Mouse (Mus musculus): ENCODE results near the gene Gm4553. TPM values are rescaled to one million over a fixed set of nuclear protein-coding genes. Genes with fewer than 3 reads are reported as not detected.
"Not testable (repeated sequence)": the region's sequence is repeated elsewhere in the genome, so short reads cannot be mapped to it uniquely, and the experiment has no call there.

Gene Gm4553
- not detected for total RNA-seq (2021)
- long read RNA-seq, result 0 reads

GRCm38 (mm10) chr7:142165639-142166038 lies at the start of gene Gm4553:
Gene Gm4553, minus strand, starts transcription at chr7:142165739.
- DNase-seq (ENCODE audit: low spot score in 2 of 2), result not testable (repeated sequence)

- not testable (repeated sequence) for DNase-seq (ENCODE audit: low spot score in 2 of 2)
Measured at GRCm38 (mm10) chr7:142212136-142212535, 46.6 kb upstream of the Gm4553 start.

- DNase-seq (ENCODE audit: low spot score in 2 of 2), result no peak
Measured at GRCm38 (mm10) chr7:142211559-142211958, 46.0 kb upstream of the Gm4553 start, which contains the start of gene Gm7579. Gene Gm7579, plus strand, starts transcription at chr7:142211859.

- DNase-seq (ENCODE audit: low spot score in 2 of 2), result not testable (repeated sequence)
Measured at GRCm38 (mm10) chr7:142206891-142207290, 41.4 kb upstream of the Gm4553 start.

GRCm38 (mm10) chr7:142205488-142205887 lies 39.9 kb upstream of the Gm4553 start:
- DNase-seq (ENCODE audit: low spot score in 2 of 2), result no peak

- no peak for DNase-seq (ENCODE audit: low spot score in 2 of 2)
Measured at GRCm38 (mm10) chr7:142201064-142201463, 35.5 kb upstream of the Gm4553 start, which contains the start of gene Krtap5-3. Gene Krtap5-3, plus strand, starts transcription at chr7:142201364.

- DNase-seq (ENCODE audit: low spot score in 2 of 2), result no peak
Measured at GRCm38 (mm10) chr7:142198748-142199147, 33.2 kb upstream of the Gm4553 start.

DNA sequence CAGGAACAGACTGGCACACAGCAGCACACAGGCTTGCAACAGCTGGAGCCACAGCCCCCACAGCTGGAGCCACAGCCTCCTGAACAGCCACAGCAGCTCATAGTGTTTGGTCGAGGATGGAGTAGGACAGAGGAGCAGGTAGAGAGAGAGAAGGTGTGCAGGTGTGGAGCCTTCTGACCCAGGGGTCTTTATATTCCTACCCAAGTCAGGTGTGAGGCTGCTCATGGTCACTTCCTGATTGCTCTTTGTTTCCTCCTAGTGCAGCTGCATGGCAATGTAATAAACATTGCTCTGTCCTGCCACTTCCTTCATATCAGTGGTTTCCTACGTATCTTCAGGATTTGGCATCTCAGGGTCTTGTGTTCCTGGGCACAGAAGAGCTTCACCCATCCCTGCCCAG lies 24.8 kb upstream of the Gm4553 start, which contains the start of gene Gm10153:
Gene Gm10153 (minus strand): TSS at position 101 of the 400 bp plus-strand sequence.
- no peak for DNase-seq (ENCODE audit: low spot score in 2 of 2)

GRCm38 (mm10) chr7:142188156-142188555 lies 22.6 kb upstream of the Gm4553 start:
- no peak for DNase-seq (ENCODE audit: low spot score in 2 of 2)

GRCm38 (mm10) chr7:142181021-142181420 lies 15.5 kb upstream of the Gm4553 start:
- no peak for DNase-seq (ENCODE audit: low spot score in 2 of 2)

GRCm38 (mm10) chr7:142178685-142179084 lies 13.1 kb upstream of the Gm4553 start:
- no peak for DNase-seq (ENCODE audit: low spot score in 2 of 2)

GRCm38 (mm10) chr7:142175905-142176304 lies 10.4 kb upstream of the Gm4553 start, which contains the start of gene Krtap5-2:
Gene Krtap5-2, minus strand, starts transcription at chr7:142176005.
- DNase-seq (ENCODE audit: low spot score in 2 of 2), result not testable (repeated sequence)

GRCm38 (mm10) chr7:142169836-142170235 lies 4.3 kb upstream of the Gm4553 start:
- DNase-seq (ENCODE audit: low spot score in 2 of 2), result no peak

DNA sequence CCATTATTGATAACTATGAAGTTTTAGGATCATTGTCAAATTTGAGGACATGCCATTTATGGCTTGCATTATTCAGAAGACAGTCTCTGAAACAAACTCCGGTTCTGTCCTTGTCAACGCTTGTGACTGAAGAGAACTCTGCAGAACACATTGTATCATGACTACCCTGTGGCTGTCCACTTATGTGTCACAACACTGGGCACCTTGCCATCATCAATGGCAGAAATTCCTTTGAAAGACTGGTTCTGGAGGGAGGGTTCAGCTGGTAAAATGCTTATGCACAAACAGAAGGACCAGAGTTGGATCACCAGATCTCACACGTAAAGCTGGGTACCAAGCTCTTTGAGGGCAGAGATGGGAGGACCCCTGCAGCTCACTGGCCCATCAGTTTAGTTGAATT lies 6.2 kb downstream of the Gm4553 start:
- DNase-seq (ENCODE audit: low spot score in 2 of 2), result no peak

GRCm38 (mm10) chr7:142157013-142157412 lies 8.5 kb downstream of the Gm4553 start, which contains the start of gene Gm29735:
Gene Gm29735, minus strand, starts transcription at chr7:142157113.
- DNase-seq (ENCODE audit: low spot score in 2 of 2), result not testable (repeated sequence)

GRCm38 (mm10) chr7:142155308-142155707 lies 10.2 kb downstream of the Gm4553 start:
- no peak for DNase-seq (ENCODE audit: low spot score in 2 of 2)

- no peak for DNase-seq (ENCODE audit: low spot score in 2 of 2)
Measured at GRCm38 (mm10) chr7:142152191-142152590, 13.3 kb downstream of the Gm4553 start.

DNA sequence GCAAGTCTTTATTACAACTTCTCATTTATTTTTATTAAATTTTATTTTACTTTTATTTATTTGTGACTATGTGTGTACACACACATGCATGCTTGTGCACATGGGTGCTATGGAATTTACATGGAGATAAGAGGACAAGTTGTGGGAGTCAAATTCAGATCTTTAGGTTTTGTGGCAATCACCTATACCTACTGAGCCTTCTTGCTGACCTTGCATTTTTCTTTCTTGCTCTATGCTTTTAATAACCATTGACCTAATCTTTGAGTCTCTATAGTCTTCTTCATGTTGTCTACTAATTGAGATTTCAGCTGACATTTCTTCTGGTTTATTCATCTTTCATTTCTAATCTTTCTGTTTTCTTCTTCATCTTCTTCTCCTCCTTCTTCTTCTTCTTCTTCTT lies 16.9 kb downstream of the Gm4553 start:
- DNase-seq (ENCODE audit: low spot score in 2 of 2), result no peak

DNA sequence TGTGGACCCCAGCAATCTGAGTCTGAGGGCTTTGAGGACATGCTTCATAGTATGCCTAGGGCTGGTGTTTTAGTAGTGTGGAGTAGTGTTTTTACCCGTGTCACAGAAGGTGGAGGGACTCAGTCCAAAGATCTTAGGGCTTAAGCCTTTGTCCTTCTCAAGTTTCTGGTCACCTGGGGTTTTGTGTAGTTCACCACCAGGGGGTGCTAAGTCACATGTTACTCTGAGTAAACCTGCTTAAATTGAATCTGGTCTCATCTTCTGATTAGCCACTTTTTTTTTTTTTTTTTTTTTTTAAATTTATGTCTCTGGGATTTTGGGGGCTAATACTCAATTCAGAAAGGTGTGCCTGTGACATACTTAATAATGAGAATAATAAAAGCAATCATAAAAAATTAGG lies 19.5 kb downstream of the Gm4553 start:
- DNase-seq (ENCODE audit: low spot score in 2 of 2), result peak; percentile 27 to 49

DNA sequence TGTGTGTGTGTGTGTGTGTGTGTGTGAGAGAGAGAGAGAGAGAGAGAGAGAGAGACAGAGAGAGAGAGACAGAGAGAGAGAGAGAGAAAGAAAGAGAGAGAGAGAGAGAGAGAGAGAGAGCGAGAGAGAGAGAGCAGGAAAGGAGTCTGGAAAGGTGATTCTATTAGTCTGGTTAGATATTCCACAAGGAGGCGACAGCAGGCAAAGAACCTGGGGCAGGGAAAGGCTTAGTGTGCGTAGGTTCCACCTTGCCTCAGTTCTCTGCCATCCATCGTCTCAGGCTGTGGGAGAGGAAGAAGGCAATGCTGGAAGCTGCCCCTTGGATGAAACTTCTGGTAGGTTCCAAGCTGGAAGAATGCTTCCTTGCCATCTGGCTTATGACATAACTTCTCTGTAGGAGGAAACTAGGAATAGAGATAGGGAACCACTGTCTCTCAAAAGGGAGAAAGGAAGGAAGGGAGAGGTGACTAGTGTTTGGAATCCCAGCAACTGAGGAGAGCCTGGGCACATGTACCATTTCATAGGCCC lies 20.1 kb downstream of the Gm4553 start:
- no peak for DNase-seq (ENCODE audit: low spot score in 2 of 2)

DNA sequence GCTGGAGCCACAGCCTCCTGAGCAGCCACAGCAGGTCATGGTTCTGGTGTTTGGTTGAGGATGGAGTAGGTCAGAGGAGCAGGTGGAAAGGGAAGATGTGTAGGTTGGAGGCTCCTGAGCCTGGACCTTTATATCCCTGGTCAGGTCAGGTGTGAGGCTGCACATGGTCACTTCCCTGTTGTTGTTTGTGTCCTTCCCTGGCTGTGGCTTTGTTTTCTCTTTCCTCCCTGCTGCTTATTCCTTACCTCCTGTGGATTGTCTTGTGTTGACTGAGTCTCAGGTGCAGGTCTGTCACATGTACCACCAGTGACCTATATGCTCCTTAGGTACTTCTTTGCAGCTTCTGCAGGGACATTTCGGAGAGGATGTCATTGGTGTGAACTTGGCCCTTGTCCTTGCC lies 21.0 kb downstream of the Gm4553 start, which contains the start of gene Gm45337:
Gene Gm45337 (minus strand): TSS at position 101 of the 400 bp plus-strand sequence.
- no peak for DNase-seq (ENCODE audit: low spot score in 2 of 2)

DNA sequence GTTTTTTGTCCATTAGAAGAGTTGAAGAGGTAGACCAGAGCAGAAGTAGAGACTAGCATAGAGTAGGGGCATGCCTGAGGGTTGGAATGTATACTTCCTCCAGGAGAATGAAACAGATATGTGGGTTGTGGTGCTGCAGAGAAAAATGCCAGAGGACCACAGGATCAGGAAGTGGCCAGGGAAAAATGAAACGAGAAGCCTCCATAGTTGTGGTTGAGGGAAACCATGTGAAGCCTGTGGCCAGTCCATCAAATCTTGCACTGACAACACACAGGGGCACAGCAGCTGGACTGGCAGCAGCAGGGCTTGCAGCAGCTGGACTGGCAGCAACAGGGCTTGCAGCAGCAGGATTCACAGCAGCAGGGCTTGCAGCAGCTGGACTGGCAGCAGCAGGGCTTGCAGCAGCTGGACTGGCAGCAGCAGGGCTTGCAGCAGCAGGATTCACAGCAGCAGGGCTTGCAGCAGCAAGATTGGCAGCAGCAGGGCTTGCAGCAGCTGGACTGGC lies 22.0 kb downstream of the Gm4553 start:
- not testable (repeated sequence) for DNase-seq (ENCODE audit: low spot score in 2 of 2)

DNA sequence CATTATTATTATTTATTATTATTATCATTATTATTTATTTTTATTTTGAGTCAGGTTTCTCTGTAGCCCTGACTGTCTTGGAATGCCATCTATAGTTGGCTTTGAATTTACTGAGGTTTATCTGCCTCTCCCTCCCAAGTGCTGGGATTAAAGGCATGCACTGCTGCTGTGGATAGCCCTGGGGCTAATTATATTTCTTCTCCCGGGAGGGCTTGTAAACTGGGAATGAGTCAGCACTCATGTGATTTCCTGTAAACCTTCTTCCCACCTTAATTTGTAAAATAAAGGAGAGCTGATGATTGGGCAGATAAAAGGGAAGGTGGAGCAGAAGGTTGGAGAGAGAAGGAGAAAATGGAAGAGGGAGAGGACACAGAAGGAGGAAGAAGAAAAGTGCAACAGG lies 24.8 kb downstream of the Gm4553 start:
- no peak for DNase-seq (ENCODE audit: low spot score in 2 of 2)

Data from layer of hippocampus, postnatal 10 days (tissue).